Mouse (Mus musculus): ENCODE data around the gene Git2. TPM values are rescaled to one million over a fixed set of nuclear protein-coding genes. Genes with fewer than 3 reads are reported as not detected.

The Git2 gene
- polyA plus RNA-seq, 1 experiment from 2014 or later: 51.8 TPM

- Histone ChIP-seq H3K27ac (ENCODE audit: low read depth) (no peak overlapping the region), H3K4me3 (ENCODE audit: low read depth, low read length) (no peak overlapping the region), H3K4me1 (ENCODE audit: insufficient read depth) (no peaks in the 10 kb centered on the region), H3K27me3 (ENCODE audit: insufficient read depth, low read length) (no peaks in the 10 kb centered on the region), H3K9ac (no peak overlapping the region), H3K36me3 (ENCODE audit: insufficient read depth) (peaks cover 61% of the 10 kb centered on the region), H3K4me2 (no peak overlapping the region), H3K9me3 (ENCODE audit: low read depth, low read length) (no peaks in the 10 kb centered on the region)
- 86% methylated on average over 18 of the region's 18 CpGs for WGBS
- TF ChIP-seq CTCF (IDR thresholded peaks at IDR 0.05; ENCODE audit: low read depth): peak; percentile 27; the same call in 1 of the 2 replicates
- ATAC-seq (ENCODE audit: insufficient read depth): no peak
- DNase-seq: no peak
Measured at GRCm38 (mm10) chr5:114764812-114765735, 10.2 kb downstream of the Git2 start.

- WGBS: 69% methylated on average over 8 of the region's 8 CpGs
- no peak overlapping the region for H3K4me2 ChIP-seq
- DNase-seq: no peak
- peaks cover 79% of the 10 kb centered on the region for H3K36me3 ChIP-seq (ENCODE audit: insufficient read depth)
- no peak overlapping the region for H3K4me3 ChIP-seq (ENCODE audit: low read depth, low read length)
- no peak overlapping the region for H3K27ac ChIP-seq (ENCODE audit: low read depth)
- H3K4me1 ChIP-seq (ENCODE audit: insufficient read depth): no peaks in the 10 kb centered on the region
- no peak for ATAC-seq (ENCODE audit: insufficient read depth)
- no peak overlapping the region for H3K9ac ChIP-seq
- H3K27me3 ChIP-seq (ENCODE audit: insufficient read depth, low read length): no peaks in the 10 kb centered on the region
- TF ChIP-seq CTCF (IDR thresholded peaks at IDR 0.05; ENCODE audit: low read depth): no peak
- no peaks in the 10 kb centered on the region for H3K9me3 ChIP-seq (ENCODE audit: low read depth, low read length)
Measured at GRCm38 (mm10) chr5:114761980-114762379, 13.3 kb downstream of the Git2 start.

- Histone ChIP-seq H3K9me3 (ENCODE audit: low read depth, low read length) (no peaks in the 10 kb centered on the region), H3K27ac (ENCODE audit: low read depth) (no peak overlapping the region), H3K27me3 (ENCODE audit: insufficient read depth, low read length) (no peaks in the 10 kb centered on the region), H3K4me1 (ENCODE audit: insufficient read depth) (no peaks in the 10 kb centered on the region), H3K36me3 (ENCODE audit: insufficient read depth) (peaks cover 76% of the 10 kb centered on the region), H3K4me3 (ENCODE audit: low read depth, low read length) (no peak overlapping the region), H3K9ac (no peak overlapping the region), H3K4me2 (no peak overlapping the region)
- WGBS: 87% methylated on average over 5 of the region's 5 CpGs
- no peak for DNase-seq
- TF ChIP-seq CTCF (IDR thresholded peaks at IDR 0.05; ENCODE audit: low read depth): no peak
- ATAC-seq (ENCODE audit: insufficient read depth): no peak
Measured at GRCm38 (mm10) chr5:114759536-114760090, 15.7 kb downstream of the Git2 start.

DNA sequence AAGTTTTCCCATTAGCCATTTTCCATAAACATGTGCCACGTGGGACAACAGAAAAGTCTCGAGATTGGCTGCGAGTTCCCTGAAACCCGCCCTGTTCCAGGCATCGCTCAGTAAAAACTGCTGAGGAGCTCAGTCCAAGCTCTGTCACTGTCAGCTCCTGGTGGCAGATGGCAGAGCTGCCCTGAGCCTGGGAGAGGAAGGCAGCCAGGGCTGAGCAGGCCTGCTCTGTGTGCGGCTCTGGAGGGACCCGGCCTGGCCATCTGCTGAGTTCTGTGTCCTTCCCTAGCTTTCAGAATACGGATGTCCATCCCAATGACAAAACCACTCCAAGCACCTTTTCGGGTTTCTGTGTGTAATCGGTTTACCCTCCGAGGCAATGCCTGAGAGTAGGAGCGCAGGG lies 21.9 kb downstream of the Git2 start:
- H3K27me3 ChIP-seq (ENCODE audit: insufficient read depth, low read length): no peaks in the 10 kb centered on the region
- TF ChIP-seq CTCF (IDR thresholded peaks at IDR 0.05; ENCODE audit: low read depth): no peak
- no peak overlapping the region for H3K4me2 ChIP-seq
- peaks cover 73% of the 10 kb centered on the region for H3K36me3 ChIP-seq (ENCODE audit: insufficient read depth)
- DNase-seq (no peak), ATAC-seq (ENCODE audit: insufficient read depth) (no peak)
- H3K9ac ChIP-seq: no peak overlapping the region
- no peaks in the 10 kb centered on the region for H3K4me1 ChIP-seq (ENCODE audit: insufficient read depth)
- H3K4me3 ChIP-seq (ENCODE audit: low read depth, low read length): no peak overlapping the region
- 89% methylated on average over 12 of the region's 12 CpGs for WGBS
- no peak overlapping the region for H3K27ac ChIP-seq (ENCODE audit: low read depth)
- H3K9me3 ChIP-seq (ENCODE audit: low read depth, low read length): no peaks in the 10 kb centered on the region

- no peaks in the 10 kb centered on the region for H3K9me3 ChIP-seq (ENCODE audit: low read depth, low read length)
- no peak overlapping the region for H3K9ac ChIP-seq
- H3K4me1 ChIP-seq (ENCODE audit: insufficient read depth): no peaks in the 10 kb centered on the region
- peaks cover 81% of the 10 kb centered on the region for H3K36me3 ChIP-seq (ENCODE audit: insufficient read depth)
- 84% methylated on average over 10 of the region's 10 CpGs for WGBS
- no peak for TF ChIP-seq CTCF (IDR thresholded peaks at IDR 0.05; ENCODE audit: low read depth)
- DNase-seq: no peak
- no peak overlapping the region for H3K27ac ChIP-seq (ENCODE audit: low read depth)
- H3K27me3 ChIP-seq (ENCODE audit: insufficient read depth, low read length): no peaks in the 10 kb centered on the region
- no peak overlapping the region for H3K4me3 ChIP-seq (ENCODE audit: low read depth, low read length)
- ATAC-seq (ENCODE audit: insufficient read depth): no peak
- H3K4me2 ChIP-seq: no peak overlapping the region
Measured at GRCm38 (mm10) chr5:114752397-114752796, 22.9 kb downstream of the Git2 start.

GRCm38 (mm10) chr5:114750325-114750724 lies 25.0 kb downstream of the Git2 start:
- Histone ChIP-seq H3K4me2 (no peak overlapping the region), H3K27me3 (ENCODE audit: insufficient read depth, low read length) (no peaks in the 10 kb centered on the region), H3K9ac (no peak overlapping the region), H3K27ac (ENCODE audit: low read depth) (no peak overlapping the region), H3K4me1 (ENCODE audit: insufficient read depth) (no peaks in the 10 kb centered on the region), H3K9me3 (ENCODE audit: low read depth, low read length) (no peaks in the 10 kb centered on the region), H3K36me3 (ENCODE audit: insufficient read depth) (peaks cover 80% of the 10 kb centered on the region), H3K4me3 (ENCODE audit: low read depth, low read length) (no peak overlapping the region)
- 86% methylated on average over 10 of the region's 10 CpGs for WGBS
- ATAC-seq (ENCODE audit: insufficient read depth) (no peak), DNase-seq (no peak)
- TF ChIP-seq CTCF (IDR thresholded peaks at IDR 0.05; ENCODE audit: low read depth): no peak

DNA sequence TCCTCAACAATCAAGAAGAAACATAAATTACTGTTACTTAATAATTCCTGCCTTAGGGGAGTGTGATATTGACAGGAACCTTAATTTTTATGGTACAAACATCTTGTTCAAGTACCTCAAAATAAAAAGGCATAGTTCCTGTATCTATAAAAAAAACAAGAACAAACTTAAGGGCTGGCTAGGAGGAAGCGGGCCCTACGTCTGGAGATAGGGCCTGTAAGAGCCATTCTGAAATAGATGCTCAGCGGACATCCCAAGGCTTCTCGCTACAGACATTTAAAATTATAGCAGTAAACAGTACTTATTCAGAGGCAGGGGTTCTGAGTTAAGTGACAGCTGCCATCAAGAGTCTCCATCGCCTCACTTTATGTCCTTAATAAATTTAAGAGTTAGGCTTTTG lies 27.8 kb downstream of the Git2 start:
- no peak overlapping the region for H3K9ac ChIP-seq
- no peak overlapping the region for H3K4me2 ChIP-seq
- no peak for DNase-seq
- H3K36me3 ChIP-seq (ENCODE audit: insufficient read depth): peaks cover 82% of the 10 kb centered on the region
- H3K4me3 ChIP-seq (ENCODE audit: low read depth, low read length): no peak overlapping the region
- no peak for ATAC-seq (ENCODE audit: insufficient read depth)
- H3K9me3 ChIP-seq (ENCODE audit: low read depth, low read length): no peaks in the 10 kb centered on the region
- H3K4me1 ChIP-seq (ENCODE audit: insufficient read depth): no peaks in the 10 kb centered on the region
- TF ChIP-seq CTCF (IDR thresholded peaks at IDR 0.05; ENCODE audit: low read depth): no peak
- H3K27me3 ChIP-seq (ENCODE audit: insufficient read depth, low read length): no peaks in the 10 kb centered on the region
- no peak overlapping the region for H3K27ac ChIP-seq (ENCODE audit: low read depth)
- 94% methylated on average over 5 of the region's 5 CpGs for WGBS

Measured in lung, embryonic 14.5 days (tissue).